Mouse (Mus musculus): ENCODE measurements at regions not wholly inside any gene's neighbourhood (a gene's known extent, or its start where the extent isn't known, plus 50 kb on each side); places are given as distances from the start of the nearest gene placed in this dataset.

GRCm38 (mm10) chr1:61562091-61562490 lies 76.5 kb upstream of the Pard3b start:
- DNase-seq (ENCODE audit: low spot score in 2 of 2), result no peak

GRCm38 (mm10) chr1:61565471-61565870 lies 73.2 kb upstream of the Pard3b start:
- no peak for DNase-seq (ENCODE audit: low spot score in 2 of 2)

GRCm38 (mm10) chr1:61574276-61574675 lies 64.3 kb upstream of the Pard3b start:
- no peak for DNase-seq (ENCODE audit: low spot score in 2 of 2)

- no peak for DNase-seq (ENCODE audit: low spot score in 2 of 2)
Observed at GRCm38 (mm10) chr1:61576758-61577157, 61.9 kb upstream of the Pard3b start.

GRCm38 (mm10) chr1:61587251-61587650 lies 51.4 kb upstream of the Pard3b start:
- no peak for DNase-seq (ENCODE audit: low spot score in 2 of 2)
